Mouse (Mus musculus): ENCODE measurements around the gene Sult5a1. TPM values are rescaled to one million over a fixed set of nuclear protein-coding genes. Genes with fewer than 3 reads are reported as not detected.
"Not testable (repeated sequence)": the region's sequence is repeated elsewhere in the genome, so short reads cannot be mapped to it uniquely, and the experiment has no call there.

Gene Sult5a1
- polyA plus RNA-seq, 1 experiment from 2014 or later = 1.2 TPM

DNA sequence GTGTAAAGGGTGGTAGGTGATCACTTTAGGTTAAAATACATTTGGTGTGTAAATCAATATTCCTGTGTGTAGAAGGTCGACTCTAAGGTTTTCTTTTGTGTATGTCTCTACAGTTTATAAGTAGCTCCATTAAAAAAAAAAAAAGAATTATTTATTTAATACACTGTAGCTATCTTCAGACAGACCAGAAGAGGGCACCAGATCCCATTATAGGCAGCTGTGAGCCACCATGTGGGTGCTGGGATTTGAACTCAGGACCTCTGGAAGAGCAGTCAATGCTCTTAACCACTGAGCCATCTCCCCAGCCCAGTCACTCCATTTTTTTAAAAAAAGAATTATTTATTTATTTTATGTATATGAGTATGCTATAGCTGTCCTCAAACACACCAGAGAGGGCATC lies 50.1 kb downstream of the Sult5a1 start:
- WGBS = 76% methylated on average over 1 of the region's 1 CpGs
- Histone ChIP-seq H3K36me3 (peaks cover 27% of the 10 kb centered on the region), H3K4me1 (replicated peaks) (peaks cover 16% of the 10 kb centered on the region), H3K4me3 (no peak overlapping the region), H3K27ac (replicated peaks) (no peak overlapping the region), H3K27me3 (no peaks in the 10 kb centered on the region), H3K9ac (no peak overlapping the region), H3K9me3 (no peaks in the 10 kb centered on the region), H3K4me2 (no peak overlapping the region)
- no peak for ATAC-seq (ENCODE audit: low read depth)

DNA sequence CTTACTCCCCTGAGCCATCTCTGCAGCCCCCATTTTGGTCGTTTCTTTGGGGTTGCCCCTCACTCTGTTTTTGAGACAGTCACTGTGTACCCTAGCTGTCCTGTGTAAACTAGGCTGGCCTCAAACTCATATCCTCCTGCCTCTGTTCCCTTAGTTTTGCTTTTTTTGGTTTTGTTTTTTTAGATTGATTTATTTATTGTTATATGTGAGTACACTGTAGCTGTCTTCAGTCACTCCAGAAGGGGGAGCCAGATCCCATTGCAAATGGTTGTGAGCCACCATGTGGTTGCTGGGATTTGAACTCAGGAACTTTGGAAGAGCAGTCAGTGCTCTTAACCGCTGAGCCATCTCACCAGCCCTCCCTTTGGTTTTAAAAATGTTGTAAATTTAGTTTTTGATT lies 51.6 kb downstream of the Sult5a1 start:
- Histone ChIP-seq H3K4me3 (no peak overlapping the region), H3K4me1 (replicated peaks) (peaks cover 20% of the 10 kb centered on the region), H3K4me2 (no peak overlapping the region), H3K36me3 (peaks cover 27% of the 10 kb centered on the region), H3K9me3 (no peaks in the 10 kb centered on the region), H3K27ac (replicated peaks) (no peak overlapping the region), H3K27me3 (no peaks in the 10 kb centered on the region), H3K9ac (no peak overlapping the region)
- no peak for ATAC-seq (ENCODE audit: low read depth)
- 57% methylated on average over 2 of the region's 2 CpGs for whole genome bisulfite sequencing

DNA sequence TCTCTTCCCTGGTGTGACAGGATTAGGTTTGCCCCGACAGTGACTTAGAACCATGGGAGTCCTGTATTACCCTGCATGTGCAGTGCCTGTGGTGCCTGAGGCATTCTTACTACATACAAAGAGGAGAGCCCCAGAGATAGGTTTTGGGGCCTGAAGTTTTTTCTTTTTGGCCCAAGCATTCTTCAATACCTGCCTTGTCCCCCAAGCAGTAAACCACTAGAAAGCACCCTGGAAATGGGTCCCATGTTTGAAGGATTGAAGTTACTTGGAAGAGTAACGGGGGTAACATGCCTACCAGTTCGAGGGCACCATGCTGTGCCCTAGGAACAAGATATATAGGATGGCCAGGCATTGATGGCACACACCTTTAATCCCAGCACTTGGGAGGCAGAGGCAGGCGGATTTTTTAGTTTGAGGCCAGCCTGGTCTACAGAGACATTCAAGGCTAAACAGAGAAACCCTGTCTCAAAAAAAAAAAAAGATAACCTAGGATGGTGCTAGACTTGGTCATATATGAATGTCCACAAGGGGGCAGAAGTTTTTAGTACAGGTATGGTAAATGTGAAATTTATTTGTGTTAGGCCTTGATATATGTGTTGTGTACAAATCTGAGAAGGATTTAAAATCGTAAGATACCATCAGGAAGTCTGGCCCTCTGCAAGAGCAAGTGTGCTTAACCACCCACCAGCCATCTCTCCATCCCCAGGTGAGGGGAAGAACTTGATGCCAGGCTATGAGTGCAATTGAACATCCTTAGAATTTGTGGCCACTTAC lies 52.4 kb downstream of the Sult5a1 start:
- ATAC-seq (ENCODE audit: low read depth) = no peak
- Histone ChIP-seq H3K4me1 (replicated peaks) (peaks cover 22% of the 10 kb centered on the region), H3K27ac (replicated peaks) (no peak overlapping the region), H3K36me3 (peaks cover 27% of the 10 kb centered on the region), H3K4me2 (no peak overlapping the region), H3K9ac (no peak overlapping the region), H3K4me3 (no peak overlapping the region), H3K27me3 (no peaks in the 10 kb centered on the region), H3K9me3 (no peaks in the 10 kb centered on the region)
- 60% methylated on average over 5 of the region's 5 CpGs for WGBS

DNA sequence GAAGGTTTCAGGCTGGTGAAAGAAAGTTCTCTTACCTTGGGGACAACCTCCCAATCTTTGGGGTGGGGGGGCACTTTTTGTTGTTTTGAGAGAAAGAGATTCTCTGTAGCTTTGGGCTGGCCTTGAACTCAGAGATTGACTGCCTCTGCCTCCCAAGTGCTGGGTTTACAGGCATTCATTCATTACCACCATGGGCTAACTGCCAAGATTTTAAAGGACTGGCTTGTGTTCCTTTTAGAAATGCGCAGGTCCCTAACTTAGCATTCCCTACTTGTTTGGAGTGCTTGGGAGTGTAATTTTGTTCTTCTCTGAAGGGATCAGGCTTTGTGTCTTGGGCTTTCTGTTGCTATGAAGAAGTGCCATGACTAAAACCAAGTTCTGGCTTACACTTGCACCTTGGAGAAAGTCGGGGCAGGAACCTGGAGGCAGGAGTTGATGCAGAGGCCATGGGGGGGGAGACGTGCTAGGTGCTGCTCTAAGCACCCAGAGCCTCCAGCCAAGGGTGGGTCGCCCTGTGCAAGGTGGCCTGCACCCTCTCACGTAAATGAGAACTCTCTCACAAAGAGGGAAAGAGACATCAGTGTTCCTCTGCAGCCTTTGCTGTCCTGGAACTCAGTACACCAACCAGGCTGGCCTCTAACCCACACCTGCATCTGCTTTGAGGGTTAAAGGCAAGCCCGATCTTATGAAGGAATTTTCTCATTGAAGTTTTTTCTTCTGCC lies 53.9 kb downstream of the Sult5a1 start:
- Histone ChIP-seq H3K4me1 (replicated peaks) (peaks cover 22% of the 10 kb centered on the region), H3K4me3 (peak overlapping the region; percentile 81), H3K9ac (peak overlapping the region; percentile 98), H3K27me3 (no peaks in the 10 kb centered on the region), H3K27ac (replicated peaks) (no peak overlapping the region; the same call in 1 of the 2 replicates), H3K9me3 (no peaks in the 10 kb centered on the region), H3K36me3 (peaks cover 27% of the 10 kb centered on the region), H3K4me2 (peak overlapping the region; percentile 95)
- 86% methylated on average over 6 of the region's 6 CpGs for WGBS
- no peak for ATAC-seq (ENCODE audit: low read depth)

DNA sequence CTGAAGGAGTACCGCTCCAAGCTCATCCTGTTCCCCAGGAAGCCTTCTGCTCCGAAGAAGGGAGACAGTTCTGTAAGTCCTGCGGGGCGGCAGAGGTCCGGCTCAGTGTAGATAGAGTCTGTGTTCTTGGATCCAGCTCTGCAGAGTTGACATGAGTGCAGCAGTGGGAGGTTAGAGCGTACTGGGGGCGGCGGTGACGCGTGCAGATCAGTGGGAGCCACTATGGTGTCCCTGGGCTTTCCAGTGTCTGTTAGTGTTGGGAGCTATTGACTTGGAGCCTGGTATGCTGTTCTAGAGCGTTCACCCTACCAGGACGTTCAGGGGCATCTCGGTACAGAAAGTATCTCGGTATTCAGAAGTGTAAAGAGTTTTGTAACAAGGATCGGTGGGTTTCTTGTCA lies 54.8 kb downstream of the Sult5a1 start:
- WGBS = 18% methylated on average over 14 of the region's 15 CpGs
- Histone ChIP-seq H3K4me1 (replicated peaks) (peaks cover 22% of the 10 kb centered on the region), H3K27ac (replicated peaks) (peak overlapping the region; percentile 94), H3K36me3 (peaks cover 30% of the 10 kb centered on the region), H3K9me3 (no peaks in the 10 kb centered on the region), H3K27me3 (no peaks in the 10 kb centered on the region), H3K4me2 (peak overlapping the region; percentile 95), H3K9ac (peak overlapping the region; percentile 98), H3K4me3 (peak overlapping the region; percentile 81)
- no peak for ATAC-seq (ENCODE audit: low read depth)

DNA sequence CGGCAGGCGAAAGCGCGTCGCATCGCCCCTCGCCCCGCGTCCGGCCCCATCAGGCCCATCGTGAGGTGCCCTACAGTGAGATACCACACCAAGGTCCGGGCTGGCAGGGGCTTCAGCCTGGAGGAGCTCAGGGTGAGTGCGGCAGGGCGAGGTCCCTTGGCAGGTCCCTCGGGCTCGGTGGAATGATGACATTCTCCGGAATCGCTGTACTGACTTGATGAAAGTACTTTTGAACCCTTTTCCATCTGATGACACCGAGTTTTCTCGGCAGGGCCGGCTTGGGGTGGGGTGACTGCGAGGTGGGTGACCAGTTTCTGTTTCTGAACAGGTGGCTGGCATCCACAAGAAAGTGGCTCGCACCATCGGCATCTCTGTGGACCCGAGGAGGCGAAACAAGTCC lies 55.3 kb downstream of the Sult5a1 start:
- WGBS = 10% methylated on average over 26 of the region's 26 CpGs
- not testable (repeated sequence) for H3K27me3 ChIP-seq; H3K9me3 ChIP-seq; ATAC-seq (ENCODE audit: low read depth)
- peak overlapping the region; percentile 98 for H3K9ac ChIP-seq
- H3K27ac ChIP-seq (replicated peaks) = peak overlapping the region; percentile 94
- H3K4me1 ChIP-seq (replicated peaks) = peaks cover 22% of the 10 kb centered on the region
- peaks cover 34% of the 10 kb centered on the region for H3K36me3 ChIP-seq
- peak overlapping the region; percentile 81 for H3K4me3 ChIP-seq
- H3K4me2 ChIP-seq = peak overlapping the region; percentile 95

DNA sequence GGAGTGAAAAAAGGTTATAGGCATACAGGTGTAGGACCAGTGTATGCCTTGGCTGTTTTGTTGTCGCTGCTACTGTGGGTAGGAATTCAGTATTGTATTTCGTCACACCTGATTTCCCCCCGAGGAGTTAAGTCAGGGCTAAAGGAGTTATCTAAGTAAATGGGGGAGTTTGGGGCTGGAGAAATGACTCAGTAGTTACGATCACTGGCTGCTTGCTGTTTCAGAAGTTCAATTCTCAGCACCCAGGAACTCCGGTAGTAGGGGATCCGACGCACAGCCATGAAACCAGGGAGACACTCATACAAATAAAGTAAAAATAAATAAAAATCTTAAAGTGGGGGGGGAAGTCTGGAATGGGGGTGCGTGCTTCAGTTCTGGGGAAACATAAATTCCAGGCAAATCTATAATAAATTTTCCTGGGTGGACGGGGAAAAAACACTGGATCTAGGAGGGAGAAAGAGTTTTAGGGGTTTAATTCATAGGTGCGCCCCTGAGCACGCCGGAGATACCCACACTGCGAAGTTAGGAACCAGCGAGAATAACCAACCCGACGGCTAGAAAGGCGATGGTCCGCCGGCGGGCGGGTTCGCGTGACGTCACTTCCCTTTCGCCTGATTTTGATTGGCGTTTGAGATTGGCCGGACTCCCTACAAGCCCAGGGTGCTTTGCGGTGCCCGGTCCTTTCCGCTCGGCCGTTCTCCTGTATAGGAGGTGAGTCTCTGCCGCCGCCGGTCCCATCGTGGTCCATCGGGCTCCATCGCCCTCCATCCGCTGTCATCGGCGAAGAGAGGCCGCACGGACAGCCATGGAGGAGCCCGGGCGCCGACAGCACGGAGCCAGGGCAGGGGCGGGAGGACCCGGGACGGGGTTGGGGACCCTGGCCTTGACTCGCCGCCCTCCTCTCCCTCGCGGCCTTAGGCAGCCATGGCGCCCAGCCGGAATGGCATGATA lies 56.1 kb downstream of the Sult5a1 start, which contains the start of gene Rpl13:
TSS of gene Rpl13 (plus strand) at position 616 of the 951 bp plus-strand sequence.
- 1% methylated on average over 56 of the region's 56 CpGs for WGBS
- peak within 1 kb of the TSS; percentile 94 for H3K27ac ChIP-seq (replicated peaks)
- peaks cover 22% of the 10 kb centered on the region for H3K4me1 ChIP-seq (replicated peaks)
- peak within 1 kb of the TSS; percentile 98 for H3K9ac ChIP-seq
- H3K4me3 ChIP-seq = peak within 1 kb of the TSS; percentile 81
- peak within 1 kb of the TSS; percentile 95 for H3K4me2 ChIP-seq
- no peaks in the 10 kb centered on the region for H3K27me3 ChIP-seq
- no peaks in the 10 kb centered on the region for H3K9me3 ChIP-seq
- ATAC-seq (ENCODE audit: low read depth) = peak; percentile 95
- H3K36me3 ChIP-seq = peaks cover 42% of the 10 kb centered on the region

DNA sequence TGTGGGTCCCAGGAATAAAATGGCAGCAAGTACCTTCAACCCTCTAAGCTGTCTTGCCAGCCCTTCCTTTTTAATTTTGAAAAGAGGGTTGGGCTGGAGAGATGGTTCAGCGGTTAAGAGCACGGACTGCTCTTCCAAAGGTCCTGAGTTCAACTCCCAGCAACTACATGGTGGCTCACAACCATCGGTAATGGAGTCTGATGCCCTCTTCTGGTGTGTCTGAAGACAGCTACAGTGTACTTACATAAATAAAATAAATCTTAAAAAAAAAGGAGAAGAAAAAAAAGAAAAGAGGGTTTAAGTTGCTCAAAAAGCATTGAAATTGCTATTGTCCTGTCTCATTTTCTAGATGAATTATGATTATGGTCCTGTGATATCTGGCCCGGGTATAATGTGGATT lies 56.9 kb downstream of the Sult5a1 start:
- Histone ChIP-seq H3K4me3 (0 out of 2 replicates have a peak overlapping the region, but pooled peaks have one; percentile 81), H3K4me2 (peak overlapping the region; percentile 76; the same call in 1 of the 2 replicates), H3K27ac (replicated peaks) (no peak overlapping the region), H3K27me3 (no peaks in the 10 kb centered on the region), H3K9ac (peak overlapping the region; percentile 73; the same call in 1 of the 2 replicates), H3K36me3 (peaks cover 45% of the 10 kb centered on the region), H3K9me3 (no peaks in the 10 kb centered on the region), H3K4me1 (replicated peaks) (peaks cover 22% of the 10 kb centered on the region)
- no peak for ATAC-seq (ENCODE audit: low read depth)
- 74% methylated on average over 4 of the region's 4 CpGs for WGBS

DNA sequence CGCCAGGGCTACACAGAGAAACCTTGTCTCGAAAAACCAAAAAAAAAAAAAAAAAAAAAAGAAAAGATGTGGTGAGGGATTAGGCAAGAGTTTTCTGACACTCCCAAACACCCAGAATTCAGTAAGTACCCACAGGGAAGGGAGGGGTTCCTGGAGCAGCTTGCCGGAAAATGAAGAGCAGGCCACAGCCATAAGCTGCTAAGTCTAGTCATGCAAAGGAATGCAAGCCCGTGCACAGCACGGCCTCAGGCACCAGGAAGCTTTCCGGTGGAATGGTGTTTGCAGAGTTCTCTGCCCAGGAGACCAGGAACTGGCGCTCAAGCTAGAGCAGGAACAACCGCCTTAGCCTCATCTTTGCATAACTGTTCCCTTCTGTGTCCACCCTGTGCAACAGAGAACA lies 57.8 kb downstream of the Sult5a1 start:
- Histone ChIP-seq H3K27ac (replicated peaks) (no peak overlapping the region), H3K4me3 (no peak overlapping the region), H3K4me2 (no peak overlapping the region), H3K9me3 (no peaks in the 10 kb centered on the region), H3K9ac (no peak overlapping the region), H3K36me3 (peaks cover 44% of the 10 kb centered on the region), H3K27me3 (no peaks in the 10 kb centered on the region), H3K4me1 (replicated peaks) (peaks cover 22% of the 10 kb centered on the region)
- whole genome bisulfite sequencing = 75% methylated on average over 8 of the region's 8 CpGs
- ATAC-seq (ENCODE audit: low read depth) = no peak

DNA sequence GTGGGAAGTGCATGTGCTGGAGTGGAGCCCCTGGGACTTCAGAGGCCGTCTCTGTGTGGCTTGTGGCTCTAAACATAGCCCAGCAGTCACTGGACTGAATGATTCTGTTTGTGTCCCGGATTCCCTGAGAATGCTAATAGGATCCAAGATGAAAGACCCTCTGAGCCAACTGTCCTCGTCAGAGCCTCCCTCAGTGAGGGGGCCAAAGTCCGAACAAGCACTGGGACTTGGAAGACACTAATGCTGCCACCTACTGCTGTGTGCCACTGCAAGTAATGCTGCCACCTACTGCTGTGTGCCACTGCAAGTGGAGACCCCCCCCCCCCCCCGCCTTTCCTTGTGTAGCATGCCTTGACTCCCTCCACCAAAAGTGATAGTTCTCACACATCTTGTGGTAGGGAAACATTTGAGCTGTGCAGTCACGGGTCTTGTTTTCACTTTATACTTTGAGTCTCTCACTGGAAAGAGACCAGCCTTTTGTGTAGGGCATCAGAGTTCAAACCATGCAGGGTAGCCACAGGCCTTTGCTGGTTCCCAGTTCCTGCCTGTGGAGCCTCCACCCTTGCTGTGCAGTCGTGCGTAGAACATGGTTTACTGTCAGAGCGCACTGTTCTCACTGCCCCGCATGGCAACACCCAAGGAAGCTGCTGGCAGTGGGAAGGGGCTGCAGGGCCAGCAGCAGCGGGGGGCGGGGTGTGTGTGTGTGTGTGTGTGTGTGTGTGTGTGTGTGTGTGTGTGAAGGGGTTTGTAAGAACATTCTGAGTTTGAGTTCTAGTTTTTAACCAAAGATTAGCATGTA lies 60.1 kb downstream of the Sult5a1 start:
- H3K4me1 ChIP-seq (replicated peaks) = peaks cover 6% of the 10 kb centered on the region
- peak overlapping the region; percentile 13; the same call in 1 of the 2 replicates for H3K9ac ChIP-seq
- H3K27me3 ChIP-seq = no peaks in the 10 kb centered on the region
- no peak overlapping the region for H3K4me3 ChIP-seq
- H3K36me3 ChIP-seq = peaks cover 46% of the 10 kb centered on the region
- 69% methylated on average over 12 of the region's 12 CpGs for WGBS
- no peak overlapping the region for H3K4me2 ChIP-seq
- no peak for ATAC-seq (ENCODE audit: low read depth)
- no peak overlapping the region; the same call in 1 of the 2 replicates for H3K27ac ChIP-seq (replicated peaks)
- no peaks in the 10 kb centered on the region for H3K9me3 ChIP-seq

DNA sequence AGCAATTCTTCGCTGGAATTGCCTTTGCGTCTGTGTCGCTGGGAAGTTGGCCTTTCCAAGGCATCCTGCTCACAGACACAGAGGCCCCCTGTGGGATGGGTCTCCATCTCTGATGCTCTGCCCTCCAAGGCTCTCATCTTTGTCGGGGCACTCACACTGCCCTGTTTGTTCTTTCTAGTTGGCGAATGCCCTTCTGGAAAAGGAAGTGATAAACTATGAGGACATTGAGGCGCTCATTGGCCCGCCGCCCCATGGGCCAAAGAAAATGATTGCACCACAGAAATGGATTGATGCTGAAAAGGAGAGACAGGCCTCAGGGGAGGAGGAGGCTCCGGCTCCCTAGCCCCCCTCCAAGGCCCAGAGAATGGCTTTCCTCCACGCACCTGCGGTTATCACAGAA lies 60.9 kb downstream of the Sult5a1 start:
- Histone ChIP-seq H3K36me3 (peaks cover 52% of the 10 kb centered on the region), H3K27ac (replicated peaks) (peak overlapping the region; percentile 56; the same call in 1 of the 2 replicates), H3K9me3 (no peaks in the 10 kb centered on the region), H3K9ac (peak overlapping the region; percentile 13; the same call in 1 of the 2 replicates), H3K4me1 (replicated peaks) (peaks cover 6% of the 10 kb centered on the region), H3K4me3 (no peak overlapping the region), H3K27me3 (no peaks in the 10 kb centered on the region), H3K4me2 (no peak overlapping the region)
- ATAC-seq (ENCODE audit: low read depth) = no peak
- WGBS = 77% methylated on average over 11 of the region's 11 CpGs
